Mouse (Mus musculus) intestine, postnatal 0 days (tissue): ENCODE measurements at regions not wholly inside any gene's neighbourhood (a gene's known extent, or its start where the extent isn't known, plus 50 kb on each side); places are given as distances from the start of the nearest gene placed in this dataset.
"Not testable (repeated sequence)": the region's sequence is repeated elsewhere in the genome, so short reads cannot be mapped to it uniquely, and the experiment has no call there.

Source experiments
- ATAC-seq: fragments of 200-750 bp; cut with Nextera tagmentation; 2 replicates; pipeline ENCODE4 v1.8.0; 2017; ENCODE audit warnings: mild to moderate bottlenecking, moderate TSS enrichment, moderate library complexity
- H3K27ac ChIP-seq: fragments of 300-500 bp; sonication (generic); 2 replicates; pipeline ENCODE4 v1.5.1; 2014; ENCODE audit warnings: mild to moderate bottlenecking, low read depth, low read length, moderate library complexity
- H3K27me3 ChIP-seq: fragments of 300-500 bp; sonication (generic); replicated peaks from 2 replicates; pipeline ENCODE4 v1.6.1; 2014; ENCODE audit warnings: low read length, mixed read lengths; ENCODE audit not compliant: control insufficient read depth, insufficient read depth
- H3K36me3 ChIP-seq: fragments of 300-500 bp; sonication (generic); 2 replicates; pipeline ENCODE4 v1.6.1; 2014; ENCODE audit warnings: mild to moderate bottlenecking, moderate library complexity; ENCODE audit not compliant: control insufficient read depth, insufficient read depth
- H3K4me1 ChIP-seq: fragments of 300-500 bp; sonication (generic); replicated peaks from 2 replicates; pipeline ENCODE4 v1.6.1; 2014; ENCODE audit warnings: antibody characterized with exemption, low read length, mixed read lengths; ENCODE audit not compliant: control insufficient read depth, insufficient read depth
- H3K4me2 ChIP-seq: fragments of 300-500 bp; sonication (generic); replicated peaks from 2 replicates; pipeline ENCODE4 v1.6.1; 2014; ENCODE audit warnings: low read depth, mild to moderate bottlenecking, moderate library complexity
- H3K4me3 ChIP-seq: fragments of 300-500 bp; sonication (generic); 2 replicates; pipeline ENCODE4 v1.5.1; 2014; ENCODE audit warnings: low read depth, low read length
- H3K9ac ChIP-seq: fragments of 300-500 bp; sonication (generic); 2 replicates; pipeline ENCODE4 v1.6.1; 2014; ENCODE audit warnings: mild to moderate bottlenecking, low read depth, low read length
- H3K9me3 ChIP-seq: fragments of 300-500 bp; sonication (generic); 2 replicates; pipeline ENCODE4 v1.6.1; 2016; ENCODE audit warnings: mixed run types; ENCODE audit not compliant: control insufficient read depth
- CTCF ChIP-seq: sonication (generic); IDR thresholded peaks from 2 replicates; pipeline ENCODE4 v1.5.1; 2016; ENCODE audit warnings: low read depth, mild to moderate bottlenecking, control low read depth, antibody characterized with exemption, moderate library complexity
- WGBS: fragments of 180-500 bp; shearing (Covaris S2); extraction: QIAGEN DNeasy Blood & Tissue Kit; methylation state at CpG from one replicate; pipeline ENCODE4 v1.1.7; 2014; 5-methylcytosine and 5-hydroxymethylcytosine counted together

- H3K27ac ChIP-seq, ATAC-seq, H3K27me3 ChIP-seq, H3K9me3 ChIP-seq, H3K4me2 ChIP-seq, H3K36me3 ChIP-seq, H3K4me1 ChIP-seq, H3K9ac ChIP-seq, H3K4me3 ChIP-seq: not testable (repeated sequence)
- 90% methylated on average over 4 of the region's 4 CpGs for WGBS
These were observed 415.1 kb downstream of the Sis start for GRCm38 (mm10) chr3:72552597-72552996.

GRCm38 (mm10) chr3:72534010-72534409, 433.7 kb downstream of the Sis start:
- Histone ChIP-seq H3K4me2 (no peak overlapping the region), H3K27ac (no peak overlapping the region), H3K27me3 (no peaks in the 10 kb centered on the region), H3K4me1 (no peaks in the 10 kb centered on the region), H3K36me3 (no peaks in the 10 kb centered on the region), H3K9ac (no peak overlapping the region), H3K9me3 (no peaks in the 10 kb centered on the region), H3K4me3 (no peak overlapping the region)
- 60% methylated on average over 4 of the region's 4 CpGs for WGBS
- TF ChIP-seq CTCF: no peak
- no peak for ATAC-seq

GRCm38 (mm10) chr3:72525771-72526170, 441.9 kb downstream of the Sis start:
- H3K9me3 ChIP-seq, H3K36me3 ChIP-seq, H3K27me3 ChIP-seq, H3K4me1 ChIP-seq, H3K4me2 ChIP-seq, ATAC-seq, H3K4me3 ChIP-seq, H3K27ac ChIP-seq, H3K9ac ChIP-seq: not testable (repeated sequence)
- WGBS: 30% methylated on average over 1 of the region's 1 CpGs

- H3K4me3 ChIP-seq, H3K4me1 ChIP-seq, H3K9ac ChIP-seq, H3K4me2 ChIP-seq, H3K27me3 ChIP-seq, H3K27ac ChIP-seq, H3K36me3 ChIP-seq, H3K9me3 ChIP-seq: not testable (repeated sequence)
- peak; percentile 94 for ATAC-seq
- 45% methylated on average over 3 of the region's 3 CpGs for WGBS
These were observed 449.8 kb downstream of the Sis start for GRCm38 (mm10) chr3:72517846-72518245.

- Histone ChIP-seq H3K4me2 (no peak overlapping the region), H3K27ac (no peak overlapping the region), H3K4me3 (no peak overlapping the region), H3K36me3 (no peaks in the 10 kb centered on the region), H3K9ac (no peak overlapping the region), H3K4me1 (no peaks in the 10 kb centered on the region), H3K9me3 (no peaks in the 10 kb centered on the region), H3K27me3 (no peaks in the 10 kb centered on the region)
- ATAC-seq: no peak
- WGBS: 63% methylated on average over 4 of the region's 4 CpGs
- no peak for TF ChIP-seq CTCF
These were observed 463.4 kb downstream of the Sis start for GRCm38 (mm10) chr3:72504281-72504680.

- no peak overlapping the region for H3K27ac ChIP-seq
- H3K4me2 ChIP-seq: no peak overlapping the region
- H3K9ac ChIP-seq: no peak overlapping the region
- no peak overlapping the region for H3K4me3 ChIP-seq
- no peak for ATAC-seq
- no peaks in the 10 kb centered on the region for H3K9me3 ChIP-seq
- 69% methylated on average over 2 of the region's 2 CpGs for WGBS
- H3K4me1 ChIP-seq: no peaks in the 10 kb centered on the region
- no peaks in the 10 kb centered on the region for H3K27me3 ChIP-seq
- TF ChIP-seq CTCF: no peak
- H3K36me3 ChIP-seq: no peaks in the 10 kb centered on the region
These were observed 465.9 kb downstream of the Sis start for GRCm38 (mm10) chr3:72501754-72502153.

GRCm38 (mm10) chr3:72455326-72455725, 512.3 kb downstream of the Sis start:
- H3K36me3 ChIP-seq: no peaks in the 10 kb centered on the region
- H3K4me1 ChIP-seq: no peaks in the 10 kb centered on the region
- ATAC-seq: no peak
- no peaks in the 10 kb centered on the region for H3K27me3 ChIP-seq
- H3K9ac ChIP-seq: no peak overlapping the region
- H3K4me2 ChIP-seq: no peak overlapping the region
- no peaks in the 10 kb centered on the region for H3K9me3 ChIP-seq
- 35% methylated on average over 1 of the region's 1 CpGs for WGBS
- H3K27ac ChIP-seq: no peak overlapping the region
- TF ChIP-seq CTCF: no peak
- no peak overlapping the region for H3K4me3 ChIP-seq
